Mouse (Mus musculus): ENCODE data around the gene Tada1. TPM values are rescaled to one million over a fixed set of nuclear protein-coding genes. Genes with fewer than 3 reads are reported as not detected.
A peak's percentile ranks its signal among the peaks of the same experiment; 100 is the strongest.

The Tada1 gene
- polyA plus RNA-seq, 1 experiment from 2014 or later, result 26.5 TPM

GRCm38 (mm10) chr1:166402003-166402402 is 23.1 kb downstream of the Tada1 start:
- no peaks in the 10 kb centered on the region for H3K27me3 ChIP-seq (replicated peaks; ENCODE audit: insufficient read depth, low read length)
- ATAC-seq (no peak; the same call in 1 of the 2 replicates), DNase-seq (ENCODE audit: low spot score) (no peak)
- H3K36me3 ChIP-seq (ENCODE audit: insufficient read depth, low read length), result peaks cover 27% of the 10 kb centered on the region
- 72% methylated on average over 4 of the region's 4 CpGs for WGBS
- no peaks in the 10 kb centered on the region for H3K9me3 ChIP-seq (ENCODE audit: low read length)
- no peak overlapping the region for H3K9ac ChIP-seq (replicated peaks; ENCODE audit: low read depth)
- TF ChIP-seq CTCF (IDR thresholded peaks at IDR 0.05) (no peak), EP300 (IDR thresholded peaks at IDR 0.05) (no peak)
- no peak overlapping the region for H3K4me2 ChIP-seq (replicated peaks; ENCODE audit: low read depth, low read length)
- no peak overlapping the region for H3K27ac ChIP-seq (ENCODE audit: low read length)
- no peak overlapping the region for H3K4me3 ChIP-seq (ENCODE audit: low read depth, low read length)
- no peaks in the 10 kb centered on the region for H3K4me1 ChIP-seq (ENCODE audit: insufficient read depth, low read depth, low read length)

GRCm38 (mm10) chr1:166403846-166404245 is 24.9 kb downstream of the Tada1 start:
- no peaks in the 10 kb centered on the region for H3K9me3 ChIP-seq (ENCODE audit: low read length)
- WGBS, result 86% methylated on average over 3 of the region's 3 CpGs
- TF ChIP-seq CTCF (IDR thresholded peaks at IDR 0.05) (no peak), EP300 (IDR thresholded peaks at IDR 0.05) (no peak)
- ATAC-seq (no peak), DNase-seq (ENCODE audit: low spot score) (no peak)
- no peak overlapping the region for H3K9ac ChIP-seq (replicated peaks; ENCODE audit: low read depth)
- peaks cover 11% of the 10 kb centered on the region for H3K36me3 ChIP-seq (ENCODE audit: insufficient read depth, low read length)
- no peaks in the 10 kb centered on the region for H3K4me1 ChIP-seq (ENCODE audit: insufficient read depth, low read depth, low read length)
- no peak overlapping the region for H3K4me2 ChIP-seq (replicated peaks; ENCODE audit: low read depth, low read length)
- H3K4me3 ChIP-seq (ENCODE audit: low read depth, low read length), result no peak overlapping the region
- no peak overlapping the region for H3K27ac ChIP-seq (ENCODE audit: low read length)
- H3K27me3 ChIP-seq (replicated peaks; ENCODE audit: insufficient read depth, low read length), result no peaks in the 10 kb centered on the region

GRCm38 (mm10) chr1:166409177-166409700 is 30.3 kb downstream of the Tada1 start:
- Histone ChIP-seq H3K4me2 (replicated peaks; ENCODE audit: low read depth, low read length) (peak overlapping the region; percentile 98), H3K9me3 (ENCODE audit: low read length) (no peaks in the 10 kb centered on the region), H3K27ac (ENCODE audit: low read length) (peak overlapping the region; percentile 55), H3K4me3 (ENCODE audit: low read depth, low read length) (peak overlapping the region; percentile 61), H3K27me3 (replicated peaks; ENCODE audit: insufficient read depth, low read length) (no peaks in the 10 kb centered on the region), H3K9ac (replicated peaks; ENCODE audit: low read depth) (peak overlapping the region; percentile 50), H3K4me1 (ENCODE audit: insufficient read depth, low read depth, low read length) (no peaks in the 10 kb centered on the region), H3K36me3 (ENCODE audit: insufficient read depth, low read length) (no peaks in the 10 kb centered on the region)
- peak; percentile 83 for ATAC-seq
- peak; percentile 62 for DNase-seq (ENCODE audit: low spot score)
- no peak for TF ChIP-seq EP300 (IDR thresholded peaks at IDR 0.05)
- TF ChIP-seq CTCF (IDR thresholded peaks at IDR 0.05), result no peak
- under 1% methylated on average over 33 of the region's 45 CpGs for WGBS

- DNase-seq (ENCODE audit: low spot score) (peak; percentile 88), ATAC-seq (peak; percentile 96)
- Histone ChIP-seq H3K9ac (replicated peaks; ENCODE audit: low read depth) (peak within 1 kb of the TSS; percentile 50), H3K27me3 (replicated peaks; ENCODE audit: insufficient read depth, low read length) (no peaks in the 10 kb centered on the region), H3K4me3 (ENCODE audit: low read depth, low read length) (peak within 1 kb of the TSS; percentile 61), H3K9me3 (ENCODE audit: low read length) (no peaks in the 10 kb centered on the region), H3K36me3 (ENCODE audit: insufficient read depth, low read length) (no peaks in the 10 kb centered on the region), H3K27ac (ENCODE audit: low read length) (peak within 1 kb of the TSS; percentile 55), H3K4me2 (replicated peaks; ENCODE audit: low read depth, low read length) (peak within 1 kb of the TSS; percentile 98), H3K4me1 (ENCODE audit: insufficient read depth, low read depth, low read length) (no peaks in the 10 kb centered on the region)
- 2% methylated on average over 46 of the region's 49 CpGs for WGBS
- TF ChIP-seq CTCF (IDR thresholded peaks at IDR 0.05) (no peak), EP300 (IDR thresholded peaks at IDR 0.05) (no peak)
These were observed 30.9 kb downstream of the Tada1 start, which contains the start of gene Pogk for GRCm38 (mm10) chr1:166409701-166410220. TSS of gene Pogk (minus strand) at chr1:166409863.

- H3K27ac ChIP-seq (ENCODE audit: low read length), result no peak overlapping the region
- H3K4me2 ChIP-seq (replicated peaks; ENCODE audit: low read depth, low read length), result no peak overlapping the region
- no peak for TF ChIP-seq CTCF (IDR thresholded peaks at IDR 0.05)
- no peak for TF ChIP-seq EP300 (IDR thresholded peaks at IDR 0.05)
- 90% methylated on average over 1 of the region's 1 CpGs for WGBS
- ATAC-seq, result no peak
- DNase-seq (ENCODE audit: low spot score), result no peak
- no peaks in the 10 kb centered on the region for H3K36me3 ChIP-seq (ENCODE audit: insufficient read depth, low read length)
- H3K4me3 ChIP-seq (ENCODE audit: low read depth, low read length), result no peak overlapping the region
- H3K9ac ChIP-seq (replicated peaks; ENCODE audit: low read depth), result no peak overlapping the region
- H3K4me1 ChIP-seq (ENCODE audit: insufficient read depth, low read depth, low read length), result no peaks in the 10 kb centered on the region
- no peaks in the 10 kb centered on the region for H3K27me3 ChIP-seq (replicated peaks; ENCODE audit: insufficient read depth, low read length)
- H3K9me3 ChIP-seq (ENCODE audit: low read length), result no peaks in the 10 kb centered on the region
These were observed 32.6 kb downstream of the Tada1 start for GRCm38 (mm10) chr1:166411541-166411940.

- H3K4me3 ChIP-seq (ENCODE audit: low read depth, low read length), result no peak overlapping the region
These were observed 33.4 kb downstream of the Tada1 start for GRCm38 (mm10) chr1:166412266-166412665.

More at GRCm38 (mm10) chr1:166412266-166412665, 33.4 kb downstream of the Tada1 start:
- Histone ChIP-seq H3K27me3 (replicated peaks; ENCODE audit: insufficient read depth, low read length) (no peaks in the 10 kb centered on the region), H3K36me3 (ENCODE audit: insufficient read depth, low read length) (no peaks in the 10 kb centered on the region), H3K4me2 (replicated peaks; ENCODE audit: low read depth, low read length) (no peak overlapping the region), H3K27ac (ENCODE audit: low read length) (no peak overlapping the region), H3K9me3 (ENCODE audit: low read length) (no peaks in the 10 kb centered on the region), H3K9ac (replicated peaks; ENCODE audit: low read depth) (no peak overlapping the region), H3K4me1 (ENCODE audit: insufficient read depth, low read depth, low read length) (no peaks in the 10 kb centered on the region)
- DNase-seq (ENCODE audit: low spot score) (no peak), ATAC-seq (no peak)
- no peak for TF ChIP-seq CTCF (IDR thresholded peaks at IDR 0.05)
- no peak for TF ChIP-seq EP300 (IDR thresholded peaks at IDR 0.05)
- 97% methylated on average over 3 of the region's 3 CpGs for WGBS
